Mouse (Mus musculus): ENCODE results near the gene Adgrl2. TPM values are rescaled to one million over a fixed set of nuclear protein-coding genes. Genes with fewer than 3 reads are reported as not detected.

The Adgrl2 gene
- total and polyA plus RNA-seq, 3 experiments = not detected

DNA sequence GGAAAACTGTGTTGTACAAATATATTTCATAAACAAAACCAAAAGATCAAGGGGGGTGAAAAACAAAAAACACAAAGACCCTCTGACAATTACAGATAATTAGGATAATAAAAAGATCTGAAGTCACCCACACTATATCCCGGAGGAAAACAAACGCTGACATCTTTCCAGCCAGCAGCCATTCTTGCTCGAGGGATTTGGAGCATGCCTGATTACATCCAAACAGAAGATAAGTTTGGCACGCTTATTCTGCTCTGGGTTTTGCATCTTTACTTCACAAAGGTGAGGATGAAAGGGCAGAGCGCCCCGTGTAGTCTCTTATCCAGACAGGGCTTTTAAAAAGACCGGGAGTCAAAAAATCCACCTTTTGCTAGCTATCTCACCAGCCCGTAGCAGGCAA, 137.0 kb downstream of the Adgrl2 start:
- H3K27ac ChIP-seq (ENCODE audit: control insufficient read depth, low read depth, low read length) = no peak overlapping the region
- no peaks in the 10 kb centered on the region for H3K79me2 ChIP-seq (ENCODE audit: control insufficient read depth, insufficient read depth, low read length, poor library complexity)
- no peak overlapping the region for H3K4me3 ChIP-seq (ENCODE audit: control insufficient read depth in 1 of 2, insufficient read depth in 1 of 2, low read depth in 2 of 2, low read length in 2 of 2)
- no peak overlapping the region for H3K9ac ChIP-seq (ENCODE audit: control insufficient read depth, low read depth, low read length, poor library complexity, severe bottlenecking)
- no peaks in the 10 kb centered on the region for H3K9me3 ChIP-seq (replicated peaks; ENCODE audit: insufficient read depth, low read length)
- no peak for DNase-seq (ENCODE audit: low read depth, low spot score)
- no peaks in the 10 kb centered on the region for H3K4me1 ChIP-seq (ENCODE audit: control insufficient read depth in 1 of 2, insufficient read depth in 2 of 2, low read length in 2 of 2)
- TF ChIP-seq CHD2 (IDR thresholded peaks at IDR 0.05; ENCODE audit: low read length) = no peak
- TF ChIP-seq ETS1 (IDR thresholded peaks at IDR 0.05; ENCODE audit: low read depth, low read length) = no peak
- TF ChIP-seq SMC3 (IDR thresholded peaks at IDR 0.05; ENCODE audit: low read depth, low read length) = no peak
- TF ChIP-seq USF1 (IDR thresholded peaks at IDR 0.05; ENCODE audit: low read depth, low read length) = no peak
- TF ChIP-seq GABPA (IDR thresholded peaks at IDR 0.05; ENCODE audit: low read depth, low read length) = no peak
- TF ChIP-seq MYB (IDR thresholded peaks at IDR 0.05; ENCODE audit: low read depth, low read length) = no peak
- H3K36me3 ChIP-seq (ENCODE audit: control insufficient read depth in 1 of 2, insufficient read depth in 2 of 2, low read length in 2 of 2) = no peaks in the 10 kb centered on the region
- H3K27me3 ChIP-seq (ENCODE audit: control insufficient read depth in 1 of 2, insufficient read depth in 2 of 2, low read length in 2 of 2) = no peaks in the 10 kb centered on the region

GRCm38 (mm10) chr3:148852556-148852955, 137.8 kb downstream of the Adgrl2 start:
- Histone ChIP-seq H3K4me1 (ENCODE audit: control insufficient read depth in 1 of 2, insufficient read depth in 2 of 2, low read length in 2 of 2) (no peaks in the 10 kb centered on the region), H3K4me3 (ENCODE audit: control insufficient read depth in 1 of 2, insufficient read depth in 1 of 2, low read depth in 2 of 2, low read length in 2 of 2) (no peak overlapping the region), H3K36me3 (ENCODE audit: control insufficient read depth in 1 of 2, insufficient read depth in 2 of 2, low read length in 2 of 2) (no peaks in the 10 kb centered on the region), H3K79me2 (ENCODE audit: control insufficient read depth, insufficient read depth, low read length, poor library complexity) (no peaks in the 10 kb centered on the region), H3K27ac (ENCODE audit: control insufficient read depth, low read depth, low read length) (no peak overlapping the region), H3K27me3 (ENCODE audit: control insufficient read depth in 1 of 2, insufficient read depth in 2 of 2, low read length in 2 of 2) (no peaks in the 10 kb centered on the region), H3K9me3 (replicated peaks; ENCODE audit: insufficient read depth, low read length) (no peaks in the 10 kb centered on the region), H3K9ac (ENCODE audit: control insufficient read depth, low read depth, low read length, poor library complexity, severe bottlenecking) (no peak overlapping the region)
- no peak for DNase-seq (ENCODE audit: low read depth, low spot score)
- TF ChIP-seq CHD1 (IDR thresholded peaks at IDR 0.05; ENCODE audit: low read depth, low read length) = no peak
- no peak for TF ChIP-seq RAD21 (IDR thresholded peaks at IDR 0.05; ENCODE audit: low read depth, low read length)
- no peak for TF ChIP-seq GABPA (IDR thresholded peaks at IDR 0.05; ENCODE audit: low read depth, low read length)
- no peak for TF ChIP-seq MYB (IDR thresholded peaks at IDR 0.05; ENCODE audit: low read depth, low read length)
- TF ChIP-seq USF1 (IDR thresholded peaks at IDR 0.05; ENCODE audit: low read depth, low read length) = no peak
- TF ChIP-seq MEF2A (IDR thresholded peaks at IDR 0.05; ENCODE audit: extremely low read depth, insufficient replicate concordance, low read depth, low read length, poor library complexity, severe bottlenecking) = no peak
- TF ChIP-seq ELF1 (IDR thresholded peaks at IDR 0.05; ENCODE audit: low read depth, low read length) = no peak
- TF ChIP-seq POLR2AphosphoS2 (IDR thresholded peaks at IDR 0.05; ENCODE audit: low read length) = no peak
- no peak for TF ChIP-seq TCF12 (IDR thresholded peaks at IDR 0.05; ENCODE audit: low read depth, low read length)
- TF ChIP-seq NELFE (IDR thresholded peaks at IDR 0.05; ENCODE audit: low read depth, low read length) = no peak
- no peak for TF ChIP-seq CTCF (IDR thresholded peaks at IDR 0.05 in 2 of 3, conservative IDR thresholded peaks at IDR 0.05 in 1 of 3; ENCODE audit: control insufficient read depth in 1 of 3, insufficient read depth in 1 of 3, low read depth in 2 of 3, low read length in 3 of 3, poor library complexity in 1 of 3, severe bottlenecking in 1 of 3)
- no peak for TF ChIP-seq POLR2AphosphoS5 (IDR thresholded peaks at IDR 0.05; ENCODE audit: borderline replicate concordance, low read depth, low read length)
- TF ChIP-seq BHLHE40 (IDR thresholded peaks at IDR 0.05; ENCODE audit: borderline replicate concordance, low read depth, low read length) = no peak

All from MEL (cell line).